Mouse (Mus musculus) lung, embryonic 15.5 days (tissue): Measurements from ENCODE around the gene Naglu. TPM values are rescaled to one million over a fixed set of nuclear protein-coding genes. Genes with fewer than 3 reads are reported as not detected.
"Not testable (repeated sequence)": the region's sequence is repeated elsewhere in the genome, so short reads cannot be mapped to it uniquely, and the experiment has no call there.

ENCODE experiments used
- ATAC-seq: fragments of 200-750 bp; cut with Nextera tagmentation; 2 replicates; pipeline ENCODE4 v1.8.0; 2017; ENCODE audit warnings: moderate number of reproducible peaks, borderline replicate concordance; ENCODE audit not compliant: low FRiP score, low TSS enrichment; ENCODE audit errors: extremely low read depth
- H3K27ac ChIP-seq: fragments of 300-500 bp; sonication (generic); 2 replicates; pipeline ENCODE4 v1.5.1; 2015; ENCODE audit warnings: moderate library complexity, mild to moderate bottlenecking, inconsistent platforms
- H3K27me3 ChIP-seq: fragments of 300-500 bp; sonication (generic); 2 replicates; pipeline ENCODE4 v1.6.1; 2015; ENCODE audit warnings: inconsistent platforms
- H3K36me3 ChIP-seq: fragments of 300-500 bp; sonication (generic); 2 replicates; pipeline ENCODE4 v1.6.1; 2015; ENCODE audit warnings: inconsistent platforms
- H3K4me1 ChIP-seq: fragments of 300-500 bp; sonication (generic); 2 replicates; pipeline ENCODE4 v1.6.1; 2015; ENCODE audit warnings: inconsistent platforms
- H3K4me2 ChIP-seq: fragments of 300-500 bp; sonication (generic); 2 replicates; pipeline ENCODE4 v1.6.1; 2015; ENCODE audit warnings: inconsistent platforms, mild to moderate bottlenecking, moderate library complexity
- H3K4me3 ChIP-seq: fragments of 300-500 bp; sonication (generic); 2 replicates; pipeline ENCODE4 v1.5.1; 2015; ENCODE audit warnings: mild to moderate bottlenecking, inconsistent platforms
- H3K9ac ChIP-seq: fragments of 300-500 bp; sonication (generic); 2 replicates; pipeline ENCODE4 v1.6.1; 2015; ENCODE audit warnings: inconsistent platforms
- H3K9me3 ChIP-seq: fragments of 300-500 bp; sonication (generic); 2 replicates; pipeline ENCODE4 v1.6.1; 2016; ENCODE audit warnings: inconsistent platforms
- WGBS: fragments of 180-500 bp; shearing (Covaris S2); methylation state at CpG from one replicate; pipeline ENCODE4 v1.1.7; 2015; 5-methylcytosine and 5-hydroxymethylcytosine counted together
- polyA plus RNA-seq: library from polyadenylated mRNA; unstranded; fragments of >200 nt; fragmentation: Nextera tagmentation; extraction: Ambion mirVana; gene quantifications from 2 replicates; pipeline ENCODE4 v1.2.1, GENCODE M21; 2015

Gene Naglu
- polyA plus RNA-seq, 1 experiment from 2014 or later = 22.5 TPM

- Histone ChIP-seq H3K27me3 (no peaks in the 10 kb centered on the region), H3K4me1 (peaks cover 4% of the 10 kb centered on the region; the same call in 1 of the 2 replicates), H3K9me3 (no peaks in the 10 kb centered on the region), H3K27ac (no peak overlapping the region), H3K9ac (no peak overlapping the region), H3K4me3 (no peak overlapping the region), H3K36me3 (0 out of 2 replicates have a peak, but pooled peaks cover 7% of the 10 kb centered on the region), H3K4me2 (no peak overlapping the region)
- 90% methylated on average over 3 of the region's 3 CpGs for WGBS
- ATAC-seq = no peak
These were observed 42.4 kb downstream of the Naglu start for GRCm38 (mm10) chr11:101112186-101112585.

DNA sequence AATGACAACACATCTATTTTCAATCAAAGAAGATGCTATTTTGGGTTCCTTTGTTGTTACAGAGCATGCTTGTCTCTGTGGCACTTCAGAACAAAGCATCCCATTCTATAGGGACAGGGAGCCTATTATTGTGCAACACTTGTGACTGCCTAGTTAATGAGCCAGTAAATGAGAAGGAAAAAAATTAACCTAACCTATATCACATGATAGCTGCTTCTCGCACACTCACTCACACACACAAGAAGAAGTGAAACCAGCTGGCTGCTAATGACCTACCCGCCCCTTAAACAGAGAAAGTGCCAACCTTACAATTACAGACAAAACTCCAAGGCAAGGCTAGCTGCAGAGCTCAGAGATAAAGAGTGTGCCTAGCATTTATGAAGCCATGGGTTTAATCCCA lies 45.8 kb downstream of the Naglu start:
- H3K9me3 ChIP-seq = no peaks in the 10 kb centered on the region
- H3K4me1 ChIP-seq = peaks cover 17% of the 10 kb centered on the region
- WGBS = 88% methylated on average over 2 of the region's 2 CpGs
- H3K27ac ChIP-seq = no peak overlapping the region
- H3K27me3 ChIP-seq = no peaks in the 10 kb centered on the region
- no peak for ATAC-seq
- H3K4me3 ChIP-seq = no peak overlapping the region
- no peak overlapping the region for H3K9ac ChIP-seq
- H3K4me2 ChIP-seq = no peak overlapping the region
- H3K36me3 ChIP-seq = 0 out of 2 replicates have a peak, but pooled peaks cover 7% of the 10 kb centered on the region

GRCm38 (mm10) chr11:101118105-101118504 lies 48.3 kb downstream of the Naglu start:
- no peak for ATAC-seq
- WGBS = 18% methylated on average over 4 of the region's 4 CpGs
- no peak overlapping the region for H3K27ac ChIP-seq
- H3K4me2 ChIP-seq = peak overlapping the region; percentile 89
- H3K4me1 ChIP-seq = peaks cover 30% of the 10 kb centered on the region
- H3K36me3 ChIP-seq = peaks cover 11% of the 10 kb centered on the region
- no peaks in the 10 kb centered on the region for H3K9me3 ChIP-seq
- H3K9ac ChIP-seq = peak overlapping the region; percentile 87; the same call in 1 of the 2 replicates
- H3K4me3 ChIP-seq = peak overlapping the region; percentile 84
- no peaks in the 10 kb centered on the region for H3K27me3 ChIP-seq

DNA sequence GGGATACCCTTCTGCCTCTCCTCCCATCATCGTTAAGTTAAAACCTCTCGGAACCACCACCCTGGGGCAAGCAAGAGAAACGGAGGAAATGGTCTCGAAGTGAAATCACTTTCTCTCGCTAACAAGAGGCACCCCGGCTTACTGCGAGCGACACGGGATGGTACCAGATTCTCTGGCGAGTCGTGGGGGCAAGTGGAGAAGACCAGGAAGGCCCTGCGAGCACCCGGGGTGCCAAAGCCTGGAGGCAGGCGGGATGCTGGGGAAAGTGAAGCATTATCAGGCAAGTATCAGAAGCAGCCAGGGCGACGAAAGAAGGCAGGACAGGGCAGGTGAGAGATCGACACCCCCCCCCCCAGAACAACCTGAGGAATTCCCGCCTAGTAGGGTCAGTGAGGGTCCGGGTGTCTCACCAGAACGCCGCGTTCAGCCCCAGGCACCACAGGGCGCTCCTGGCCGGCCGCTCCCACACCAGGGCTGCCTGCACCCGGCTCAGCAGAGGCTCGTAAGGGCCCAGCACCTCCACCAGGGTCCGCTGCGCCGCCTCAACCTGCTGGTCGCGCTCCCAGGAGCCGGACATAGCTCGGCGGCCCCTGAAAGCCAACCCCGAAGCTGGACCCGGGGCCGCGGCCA lies 49.4 kb downstream of the Naglu start:
- peak overlapping the region; percentile 87 for H3K9ac ChIP-seq
- H3K4me1 ChIP-seq = peaks cover 30% of the 10 kb centered on the region
- no peaks in the 10 kb centered on the region for H3K27me3 ChIP-seq
- WGBS = 1% methylated on average over 36 of the region's 39 CpGs
- H3K9me3 ChIP-seq = no peaks in the 10 kb centered on the region
- H3K4me3 ChIP-seq = peak overlapping the region; percentile 84
- peaks cover 14% of the 10 kb centered on the region for H3K36me3 ChIP-seq
- peak overlapping the region; percentile 88 for H3K27ac ChIP-seq
- peak overlapping the region; percentile 89 for H3K4me2 ChIP-seq
- peak; percentile 80 for ATAC-seq

DNA sequence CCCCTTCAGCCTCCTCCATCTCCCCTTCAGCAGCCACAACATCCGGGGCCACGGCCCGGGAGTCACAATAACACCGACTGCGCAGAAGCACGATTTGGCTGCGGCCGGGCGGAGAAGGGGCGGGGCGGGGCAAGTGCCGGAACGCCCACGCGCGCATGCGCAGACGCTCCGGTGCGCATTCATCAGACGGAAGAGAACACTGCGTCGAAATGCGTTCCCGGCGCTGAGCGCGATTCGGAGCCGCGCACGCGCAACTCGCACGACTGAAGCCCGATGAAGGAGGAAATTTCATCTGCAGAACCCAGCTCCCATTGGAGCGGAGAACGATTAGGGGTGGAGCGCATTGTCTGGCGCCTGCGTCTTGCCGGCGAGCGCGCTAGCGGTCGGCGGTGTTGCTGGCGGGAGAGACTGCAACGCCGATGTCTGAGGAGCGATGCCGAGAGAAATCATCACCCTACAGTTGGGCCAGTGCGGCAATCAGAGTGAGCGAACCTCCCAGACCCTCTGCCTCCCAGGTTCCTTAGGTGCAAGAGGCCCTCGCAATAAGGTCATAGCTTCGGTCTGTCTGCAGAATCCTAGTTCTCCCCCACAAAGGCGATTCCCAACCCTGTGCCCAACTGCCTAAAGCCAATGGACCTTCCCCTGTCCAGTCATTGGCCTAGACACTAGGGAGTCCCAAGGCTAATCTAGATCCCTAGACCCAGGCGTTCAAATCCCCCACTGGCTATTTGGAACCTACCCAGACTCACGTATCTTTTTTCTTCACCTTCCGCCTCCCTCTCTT lies 50.1 kb downstream of the Naglu start, which contains the start of the genes Retreg3 and Tubg1:
TSS of gene Retreg3 (minus strand) at position 133 of the 784 bp plus-strand sequence.
TSS of gene Tubg1 (plus strand) at position 178 of the 784 bp plus-strand sequence.
- Histone ChIP-seq H3K27me3 (no peaks in the 10 kb centered on the region), H3K4me1 (peaks cover 30% of the 10 kb centered on the region), H3K9me3 (no peaks in the 10 kb centered on the region), H3K9ac (peak within 1 kb of the TSS; percentile 87), H3K36me3 (peaks cover 14% of the 10 kb centered on the region), H3K4me3 (peak within 1 kb of the TSS; percentile 84), H3K27ac (peak within 1 kb of the TSS; percentile 93), H3K4me2 (peak within 1 kb of the TSS; percentile 89)
- under 1% methylated on average over 61 of the region's 61 CpGs for WGBS
- ATAC-seq = peak; percentile 97

GRCm38 (mm10) chr11:101120545-101121188 lies 50.9 kb downstream of the Naglu start:
- WGBS = 14% methylated on average over 19 of the region's 19 CpGs
- peak overlapping the region; percentile 81 for H3K9ac ChIP-seq
- peak overlapping the region; percentile 89 for H3K4me2 ChIP-seq
- H3K27ac ChIP-seq = peak overlapping the region; percentile 93
- H3K36me3 ChIP-seq = peaks cover 19% of the 10 kb centered on the region
- ATAC-seq = no peak
- H3K4me3 ChIP-seq = peak overlapping the region; percentile 84
- peaks cover 30% of the 10 kb centered on the region for H3K4me1 ChIP-seq
- no peaks in the 10 kb centered on the region for H3K27me3 ChIP-seq
- no peaks in the 10 kb centered on the region for H3K9me3 ChIP-seq

GRCm38 (mm10) chr11:101124494-101124893 lies 54.7 kb downstream of the Naglu start:
- not testable (repeated sequence) for H3K9ac ChIP-seq, H3K9me3 ChIP-seq, H3K27ac ChIP-seq, H3K27me3 ChIP-seq, ATAC-seq, H3K4me3 ChIP-seq, H3K4me2 ChIP-seq
- peaks cover 32% of the 10 kb centered on the region for H3K36me3 ChIP-seq
- H3K4me1 ChIP-seq = peaks cover 15% of the 10 kb centered on the region
- WGBS = 87% methylated on average over 8 of the region's 8 CpGs

DNA sequence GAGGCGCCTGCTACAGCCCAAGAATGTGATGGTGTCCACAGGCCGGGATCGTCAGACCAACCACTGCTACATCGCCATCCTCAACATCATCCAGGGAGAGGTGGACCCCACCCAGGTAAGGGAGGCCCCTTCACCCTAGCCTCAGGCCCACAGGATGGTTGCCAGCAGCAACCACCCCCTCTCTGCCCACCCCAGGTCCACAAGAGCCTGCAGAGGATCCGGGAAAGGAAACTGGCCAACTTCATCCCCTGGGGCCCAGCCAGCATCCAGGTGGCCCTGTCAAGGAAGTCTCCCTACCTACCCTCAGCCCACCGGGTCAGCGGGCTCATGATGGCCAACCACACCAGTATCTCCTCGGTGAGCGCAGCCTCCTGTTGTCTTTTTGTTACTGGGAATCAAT lies 55.2 kb downstream of the Naglu start:
- H3K4me3 ChIP-seq, H3K27me3 ChIP-seq, H3K9me3 ChIP-seq, ATAC-seq, H3K4me2 ChIP-seq, H3K9ac ChIP-seq, H3K27ac ChIP-seq: not testable (repeated sequence)
- WGBS = 96% methylated on average over 9 of the region's 9 CpGs
- Histone ChIP-seq H3K4me1 (peaks cover 16% of the 10 kb centered on the region), H3K36me3 (peaks cover 32% of the 10 kb centered on the region)

GRCm38 (mm10) chr11:101127075-101127474 lies 57.3 kb downstream of the Naglu start:
- WGBS = 100% methylated on average over 1 of the region's 1 CpGs
- no peak overlapping the region for H3K4me2 ChIP-seq

More at GRCm38 (mm10) chr11:101127075-101127474, 57.3 kb downstream of the Naglu start:
- Histone ChIP-seq H3K4me3 (no peak overlapping the region), H3K27me3 (no peaks in the 10 kb centered on the region), H3K27ac (no peak overlapping the region), H3K9ac (no peak overlapping the region), H3K9me3 (no peaks in the 10 kb centered on the region), H3K4me1 (peaks cover 3% of the 10 kb centered on the region), H3K36me3 (peaks cover 32% of the 10 kb centered on the region)
- no peak for ATAC-seq
